Mouse (Mus musculus) leukemia stem cell, adult 10-12 weeks (primary cell): Measurements from ENCODE around the gene Gm3317. TPM values are rescaled to one million over a fixed set of nuclear protein-coding genes. Genes with fewer than 3 reads are reported as not detected.

Experiments
- polyA plus RNA-seq: library from polyadenylated mRNA; stranded (reverse); fragments of >175 nt; gene quantifications from 2 replicates; pipeline ENCODE4 v1.2.3, GENCODE M21; 2012; ENCODE audit warnings: low replicate concordance

Gene Gm3317
- polyA plus RNA-seq: not detected in 2 replicates

DNA sequence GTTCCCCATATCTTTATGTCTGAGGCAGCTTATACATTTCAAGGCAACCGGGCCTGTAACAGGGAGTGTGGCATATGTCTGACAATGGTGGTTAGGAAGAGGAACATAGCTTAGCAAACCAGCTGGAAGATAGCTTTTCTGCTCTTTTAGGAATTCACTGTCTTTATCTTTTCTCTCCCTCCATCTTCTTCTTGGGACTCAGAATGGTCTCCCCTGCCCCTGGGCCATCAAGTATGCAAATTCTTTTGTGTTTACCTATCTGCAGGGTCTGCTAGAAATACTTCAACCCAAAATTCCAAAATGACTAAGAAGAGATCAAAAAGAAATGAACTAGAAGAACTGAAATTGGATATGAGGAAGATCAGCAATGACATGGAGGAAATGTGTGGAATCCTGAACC, at the start of gene Gm3317:
Gene Gm3317, plus strand, starts transcription at position 301 of the 400 bp plus-strand sequence.

DNA sequence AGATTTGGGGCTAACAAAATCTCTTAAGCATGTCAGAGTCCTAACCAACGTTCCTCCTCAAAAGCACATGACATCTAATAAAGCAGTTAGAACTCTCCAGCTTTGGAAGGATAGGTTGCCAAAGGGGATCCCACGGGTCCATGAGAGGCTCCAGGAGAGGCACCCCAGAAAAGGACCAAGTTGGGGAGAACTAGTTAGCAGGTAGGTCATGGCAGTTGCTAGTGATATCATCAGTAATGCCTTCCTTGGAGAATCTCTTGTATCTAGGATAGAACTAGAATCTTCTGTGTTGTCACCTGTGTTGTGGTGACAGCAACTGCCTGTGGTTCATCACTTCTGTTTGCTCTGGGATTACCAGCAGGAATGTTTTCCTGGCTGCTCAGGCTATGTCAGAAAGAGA, 33.1 kb upstream of the Gm3317 start, which contains the start of gene Gm8279:
Gene Gm8279, plus strand, starts transcription at position 301 of the 400 bp plus-strand sequence.

DNA sequence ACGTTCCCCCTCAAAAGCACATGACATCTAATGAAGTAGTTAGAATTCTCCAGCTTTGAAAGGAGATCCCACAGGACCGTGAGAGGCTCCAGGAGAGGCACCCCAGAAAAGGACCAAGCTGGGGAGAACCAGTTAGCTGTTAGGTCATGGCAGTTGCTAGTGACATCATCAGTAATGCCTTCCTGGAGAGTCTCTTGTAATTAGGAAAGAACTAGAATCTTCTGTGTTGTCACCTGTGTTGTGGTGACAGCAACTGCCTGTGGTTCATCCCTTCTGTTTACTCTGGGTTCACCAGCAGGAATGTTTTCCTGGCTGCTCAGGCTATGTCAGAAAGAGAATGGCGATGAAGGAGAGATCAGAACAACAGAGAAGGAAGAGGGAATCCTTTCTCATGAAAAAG, 21.2 kb downstream of the Gm3317 start, which contains the start of gene Gm8271:
Gene Gm8271, plus strand, starts transcription at position 301 of the 400 bp plus-strand sequence.

Other genes starting within 250 kb of the Gm3317 start
- gene Gm8297, start 180.6 kb upstream of the Gm3317 start, polyA plus RNA-seq: not detected in 2 replicates
- not detected in 2 replicates for gene Gm3298, start 148.6 kb upstream of the Gm3317 start, polyA plus RNA-seq
- gene 4930555G01Rik, start 113.9 kb upstream of the Gm3317 start, polyA plus RNA-seq: not detected in 2 replicates
- gene Gm8281, start 93.5 kb upstream of the Gm3317 start, polyA plus RNA-seq: not detected in 2 replicates
- not detected in 2 replicates for gene Gm8279, start 33.0 kb upstream of the Gm3317 start, polyA plus RNA-seq
- gene Gm8271, start 21.3 kb downstream of the Gm3317 start, polyA plus RNA-seq: not detected in 2 replicates
- gene Gm3526, start 96.0 kb downstream of the Gm3317 start, polyA plus RNA-seq: 0.13 TPM in 1 of 2 replicates, not detected in the other
- not detected in 2 replicates for gene Gm3542, start 170.4 kb downstream of the Gm3317 start, polyA plus RNA-seq
- not detected in 2 replicates for gene Gm3500, start 224.5 kb downstream of the Gm3317 start, polyA plus RNA-seq